Mouse (Mus musculus) lung, adult 2 months (tissue): Measurements from ENCODE around the gene Rfwd3.

Experiments
- CTCF ChIP-seq: fragments of 200-500 bp; IDR thresholded peaks from 2 replicates; pipeline ENCODE4 v1.5.1; 2011; ENCODE audit warnings: mild to moderate bottlenecking, low read length, control low read depth; ENCODE audit not compliant: insufficient read depth
- POLR2A ChIP-seq: fragments of 200-500 bp; IDR thresholded peaks from 2 replicates; pipeline ENCODE4 v1.6.1; 2011; ENCODE audit warnings: low read depth, mild to moderate bottlenecking, control low read depth, low read length, borderline replicate concordance; ENCODE audit errors: extremely low read depth

DNA sequence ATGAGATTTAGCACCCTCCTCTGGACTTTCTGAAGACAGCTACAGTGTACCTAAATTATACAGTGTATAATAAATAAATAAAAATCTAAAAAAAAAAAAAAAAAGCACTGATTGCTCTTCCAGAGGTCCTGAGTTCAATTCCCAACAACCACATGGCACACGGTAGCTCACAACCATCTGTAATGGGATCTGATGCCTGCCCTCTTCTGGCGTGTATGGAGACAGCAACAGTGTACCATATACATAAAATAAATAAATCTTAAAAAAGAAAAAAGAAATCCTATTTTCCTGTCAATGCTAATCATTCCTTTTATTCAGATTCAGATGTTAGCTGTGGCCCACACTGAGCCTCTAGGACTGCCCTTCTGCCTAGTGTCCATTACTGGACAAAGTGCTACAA lies 31.7 kb downstream of the Rfwd3 start:
- no peak for TF ChIP-seq CTCF
- no peak for TF ChIP-seq POLR2A
